Mouse (Mus musculus) Muller cell, postnatal 12 days (primary cell): ENCODE measurements at regions not wholly inside any gene's neighbourhood (a gene's known extent, or its start where the extent isn't known, plus 50 kb on each side); places are given as distances from the start of the nearest gene placed in this dataset.

ENCODE experiments used
- DNase-seq: peaks from one replicate; pipeline ENCODE4 v3.0.0-alpha.2; 2015; ENCODE audit errors: inconsistent ontology term

DNA sequence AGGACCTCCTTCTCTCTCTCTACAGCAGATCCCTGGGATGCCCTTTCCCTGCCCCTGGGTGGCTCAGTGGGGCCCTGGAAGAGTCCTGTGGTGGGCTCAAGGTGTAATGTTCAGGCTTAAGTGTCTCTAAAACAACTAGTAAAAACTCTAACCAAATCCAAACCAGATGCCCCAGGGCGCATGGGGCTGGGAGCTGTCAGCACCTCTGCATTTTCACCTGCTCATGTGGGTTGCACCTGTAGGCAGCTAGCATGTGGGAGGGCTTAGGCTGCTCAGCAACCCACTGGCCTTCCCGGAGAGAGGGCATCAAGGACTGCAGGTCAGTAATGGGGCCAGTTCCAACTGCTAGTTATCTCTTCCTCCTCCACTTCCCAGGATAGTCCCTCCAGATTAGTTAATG lies 104.8 kb upstream of the Gm12830 start:
- no peak for DNase-seq

- DNase-seq: no peak
Measured at GRCm38 (mm10) chr4:114720696-114721095, 100.8 kb upstream of the Gm12830 start.

- no peak for DNase-seq
Measured at GRCm38 (mm10) chr4:114721386-114721785, 100.1 kb upstream of the Gm12830 start.

GRCm38 (mm10) chr4:114728235-114729000 lies 93.1 kb upstream of the Gm12830 start:
- no peak for DNase-seq

DNA sequence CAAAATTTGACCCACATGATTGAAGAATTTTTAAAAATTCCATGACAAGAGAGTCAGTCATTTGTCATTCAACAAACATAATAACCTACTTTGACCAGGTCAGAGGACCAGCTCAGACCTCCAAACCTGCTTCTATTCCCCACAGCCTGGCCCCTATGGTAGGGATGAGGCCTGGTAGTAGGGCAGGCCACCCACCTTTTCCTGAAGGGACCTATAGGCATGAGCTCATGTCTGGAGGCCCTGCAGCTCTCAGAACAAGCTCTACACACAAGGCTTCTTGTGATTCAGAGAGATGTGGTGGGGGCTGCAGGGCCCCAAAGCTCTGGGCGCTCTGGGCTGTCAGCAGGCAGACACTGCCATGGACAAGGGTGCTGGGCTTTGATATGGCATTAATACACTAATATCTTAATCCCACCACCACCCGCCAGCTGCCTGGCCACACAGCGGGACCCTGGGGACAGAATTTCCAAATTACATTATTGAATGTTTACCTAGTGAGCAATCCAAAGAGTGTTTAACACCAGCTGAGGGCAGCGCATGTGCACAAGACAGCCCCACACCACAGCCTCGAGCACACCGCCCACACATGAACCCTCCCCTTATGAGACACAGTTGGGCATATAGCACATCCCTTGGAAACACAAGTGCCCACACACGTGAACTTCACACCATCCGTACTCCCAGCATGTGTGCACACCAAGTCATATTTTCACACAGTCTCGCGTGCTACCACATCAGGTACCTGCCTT lies 88.1 kb upstream of the Gm12830 start:
- DNase-seq: no peak

DNA sequence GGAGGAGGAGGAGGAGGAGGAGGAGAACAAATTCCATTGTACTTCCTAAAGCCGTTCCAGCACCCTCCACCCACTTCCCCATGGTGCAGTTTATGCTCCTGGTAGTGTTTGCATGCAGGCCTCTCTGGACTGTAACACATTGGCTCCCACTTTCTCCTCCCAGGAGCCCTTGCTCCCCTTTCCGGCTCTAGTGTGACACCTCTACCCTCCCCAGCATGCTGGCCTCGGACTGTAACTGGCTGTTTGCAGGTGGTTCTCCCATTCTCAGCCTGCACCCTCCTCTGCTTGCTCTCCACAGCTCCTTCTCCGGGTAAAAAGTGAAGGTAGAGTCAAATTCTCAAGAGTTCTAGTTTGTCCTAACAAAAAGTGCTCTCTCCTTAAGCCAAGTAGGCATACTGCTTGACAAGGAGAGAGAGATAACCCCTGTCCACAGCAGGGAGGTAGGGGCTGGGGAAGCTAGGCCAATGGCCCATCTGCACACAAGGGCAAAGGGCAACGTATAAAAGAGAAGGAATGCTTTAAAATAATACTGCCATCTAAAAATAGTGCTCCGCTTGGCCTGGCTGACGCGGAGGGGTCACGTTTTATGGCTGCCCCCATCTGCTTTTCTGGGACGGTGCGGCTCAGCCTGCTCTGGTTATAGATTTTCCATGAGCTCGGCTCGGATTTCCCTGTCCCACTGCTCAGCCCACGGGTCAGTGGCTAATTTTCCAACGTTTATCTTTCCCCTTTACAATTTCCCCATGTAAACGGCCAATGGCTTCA lies 82.4 kb upstream of the Gm12830 start:
- no peak for DNase-seq

DNA sequence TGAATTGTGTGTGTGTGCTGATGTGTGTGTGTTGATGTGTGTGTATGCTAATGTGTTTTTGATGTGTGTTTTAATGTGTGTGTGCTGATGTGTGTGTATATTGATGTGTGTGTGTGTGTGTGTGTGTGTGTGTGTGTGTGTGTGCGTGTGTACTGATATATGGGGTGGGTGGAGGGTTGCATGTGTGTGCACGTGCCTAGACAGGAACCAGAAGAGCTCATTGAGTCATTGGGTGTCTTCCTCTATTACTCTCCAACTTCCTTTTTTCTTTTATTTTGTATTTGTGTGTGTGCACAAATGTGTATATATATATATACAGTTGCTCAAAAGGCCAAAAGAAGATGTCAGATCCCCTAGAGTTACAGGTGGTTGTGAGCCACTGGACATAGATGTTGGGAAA lies 73.4 kb upstream of the Gm12830 start:
- DNase-seq: no peak

GRCm38 (mm10) chr4:114759837-114760236 lies 61.7 kb upstream of the Gm12830 start:
- no peak for DNase-seq

GRCm38 (mm10) chr4:114766643-114767393 lies 54.7 kb upstream of the Gm12830 start:
- DNase-seq: no peak
